In the genomic region with DNA sequence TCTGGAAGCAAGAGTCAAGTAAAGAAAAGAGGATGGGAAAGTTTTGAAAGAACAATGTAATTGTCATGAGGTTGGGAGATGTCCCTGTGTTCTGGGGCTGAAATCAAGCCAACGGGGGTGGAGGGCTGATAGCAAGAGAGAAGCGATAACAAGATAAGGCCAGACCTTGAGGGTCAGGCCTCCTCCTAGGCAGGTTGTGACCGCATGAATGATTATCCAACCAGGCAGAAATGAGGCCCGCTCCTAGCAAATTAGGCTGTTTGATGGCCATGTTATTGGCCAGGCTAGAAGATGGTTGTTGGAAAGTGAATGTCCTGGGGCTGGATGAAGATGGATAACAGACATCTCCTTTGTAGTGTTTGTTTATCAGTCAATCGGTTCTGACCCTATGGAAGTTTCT, we compare ENCODE assay signal across 20 mouse cellular contexts.
"Had no signal": no experiment of that assay in that cellular context is flagged by ENCODE, and none has a peak within 500 bp of the region (broad histone marks: within the 10 kb centered on the region; RNA-seq: fewer than 3 reads in every experiment).

No protein-coding gene starts in this region.

- H3K4me3 ChIP-seq: heart, embryonic 13.5 days; heart, embryonic 15.5 days; hindbrain, embryonic 13.5 days; hindbrain, embryonic 15.5 days; layer of hippocampus, adult 2 months; left cerebral cortex, adult 2 months; limb, embryonic 10.5 days; limb, embryonic 12.5 days; liver, embryonic 13.5 days had no signal

- H3K27ac ChIP-seq: heart, embryonic 13.5 days; heart, embryonic 15.5 days; hindbrain, embryonic 13.5 days; hindbrain, embryonic 15.5 days; hindbrain, postnatal 0 days; left cerebral cortex, adult 2 months; limb, embryonic 10.5 days; limb, embryonic 12.5 days; liver, embryonic 13.5 days had no signal

- DNase-seq: gastrocnemius, postnatal 14 days; heart, adult 18-20 months; heart, postnatal 14 days; heart, postnatal 36 days; kidney, adult 18-20 months; kidney, adult 8-10 months; kidney, postnatal 10 days; kidney, postnatal 25 days; kidney, postnatal 4 days; liver; liver, embryonic 13.5 days had no signal
